Mouse (Mus musculus) urinary bladder, adult 18-20 months (tissue): ENCODE results near the gene Fndc8.
A peak's percentile ranks its signal among the peaks of the same experiment; 100 is the strongest.

Experiments used
- DNase-seq, 2 experiments: peaks; one replicate each; pipeline ENCODE4 v3.0.0; 2022; ENCODE audit warnings: low spot score in 2 of 2, mixed read lengths in 2 of 2

The Fndc8 gene

DNA sequence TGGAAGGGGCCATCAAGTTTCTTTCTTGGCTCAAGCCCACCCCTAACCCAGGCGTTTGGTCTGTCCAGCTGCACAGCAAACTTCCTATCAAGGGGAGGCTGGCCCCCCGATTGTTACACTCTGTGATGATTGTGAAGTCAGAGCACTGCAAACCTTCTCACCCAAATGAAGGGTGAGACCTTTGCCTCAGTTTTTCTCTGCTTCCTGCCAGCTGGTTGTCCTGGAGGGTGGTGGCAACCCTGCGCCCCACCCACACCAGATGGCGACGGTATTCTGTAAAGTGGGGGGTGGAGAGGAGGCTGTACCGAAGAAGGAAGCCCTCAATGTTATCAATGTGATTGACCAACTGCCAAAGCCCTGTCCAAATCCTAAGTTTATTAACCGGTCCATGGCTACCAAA, at the start of gene Fndc8:
Gene Fndc8 (plus strand): TSS at position 189 of the 400 bp plus-strand sequence.
- no peak for DNase-seq

DNA sequence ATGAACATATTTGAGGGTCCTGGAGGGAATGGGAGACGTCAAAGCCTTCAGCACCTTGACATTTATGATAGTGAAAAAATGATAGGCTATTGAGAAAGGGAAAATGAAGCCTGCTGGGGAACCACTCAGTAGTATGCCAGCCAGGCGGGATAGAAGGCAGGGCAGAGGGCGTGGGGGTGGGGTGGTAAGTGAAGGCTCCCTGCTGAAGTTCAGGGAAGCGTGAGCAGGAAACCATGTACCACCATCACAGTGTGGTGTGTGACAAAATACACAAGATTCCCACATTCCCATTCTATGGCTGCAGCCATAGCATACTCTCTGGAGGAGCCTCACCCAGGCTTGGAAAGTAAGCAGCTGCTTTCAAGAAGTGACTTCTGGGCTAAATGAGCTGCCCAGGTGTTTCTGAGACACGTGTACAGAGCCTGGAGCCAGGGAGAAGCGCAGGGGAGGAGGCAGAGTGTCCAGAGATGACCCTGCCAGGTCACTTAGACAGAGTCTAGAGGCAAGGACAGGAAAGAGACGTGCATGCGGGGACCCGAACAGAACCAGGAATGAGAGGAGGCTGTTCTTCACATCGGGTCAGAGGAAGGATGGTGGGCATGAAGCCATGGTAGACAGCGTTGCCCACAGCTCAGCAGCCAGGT, 47.0 kb upstream of the Fndc8 start:
- DNase-seq: no peak

DNA sequence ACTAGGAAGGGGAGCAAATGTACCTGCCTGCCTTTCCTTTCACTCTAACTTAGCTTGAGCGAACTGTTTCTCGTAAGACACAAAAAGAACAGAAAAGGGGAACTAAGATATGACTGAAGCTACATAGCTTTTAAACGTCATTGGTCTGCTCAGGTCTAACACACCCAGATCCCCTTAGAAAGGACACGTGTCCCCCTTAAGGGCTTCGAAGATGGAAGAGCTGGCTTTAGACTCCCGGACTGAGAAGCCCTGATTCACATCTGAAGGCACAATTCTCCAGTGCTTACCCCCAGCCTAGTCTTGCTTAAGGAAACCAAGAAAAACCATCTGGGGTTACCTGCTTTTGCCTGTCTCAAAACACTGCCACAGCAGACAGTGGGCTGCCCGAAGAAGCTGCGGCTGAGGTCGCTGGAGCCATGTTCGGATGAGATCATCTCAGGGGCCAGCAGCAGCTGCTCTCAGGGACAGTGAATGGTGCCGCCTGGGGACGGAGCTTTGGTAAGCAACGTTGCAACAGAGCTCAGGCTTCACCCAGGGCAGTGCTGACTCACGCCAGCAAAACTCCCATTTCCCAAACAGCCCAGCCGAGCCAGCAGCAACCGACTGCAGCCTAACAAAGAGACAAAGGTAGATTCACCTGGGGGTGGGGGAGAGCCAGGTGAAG, 46.4 kb upstream of the Fndc8 start:
- DNase-seq: peak; percentile 48 to 74

DNA sequence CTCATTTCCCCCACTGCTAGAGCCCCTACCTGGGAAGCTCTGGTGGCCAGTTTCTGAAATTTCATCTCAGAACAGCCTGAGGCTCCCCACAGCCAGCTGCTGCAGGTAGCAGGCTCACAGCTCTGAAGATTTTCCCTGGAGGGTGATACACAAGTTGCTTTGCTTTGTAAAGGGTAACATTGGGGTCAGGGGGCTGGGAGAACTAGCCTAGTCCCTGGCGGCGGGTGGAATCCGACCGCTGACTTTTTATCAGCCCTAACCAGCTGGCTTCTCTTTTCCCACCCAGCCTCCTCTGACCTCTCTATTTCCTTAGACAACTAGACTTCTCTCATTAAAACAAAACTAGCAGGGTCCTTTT, 45.9 kb upstream of the Fndc8 start:
- DNase-seq: no peak

DNA sequence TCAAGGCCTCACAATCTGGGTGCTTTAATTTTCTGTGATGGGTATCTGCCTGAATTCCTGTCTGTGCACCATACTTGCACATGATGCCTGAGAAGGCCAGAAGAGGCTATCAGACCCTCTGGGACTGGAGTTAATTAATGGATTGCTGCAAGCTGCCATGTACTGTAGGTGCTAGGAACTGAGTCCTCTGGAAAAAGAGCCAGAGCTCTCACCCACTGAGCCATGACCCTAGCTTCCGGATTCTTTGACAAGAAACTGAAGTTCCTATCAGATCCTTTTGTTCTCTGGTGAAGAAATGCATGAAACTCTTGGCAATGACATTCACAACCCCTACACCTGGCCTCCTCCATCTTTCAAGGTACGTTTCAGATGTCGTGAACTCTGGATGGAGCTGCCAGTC, 45.0 kb upstream of the Fndc8 start:
- DNase-seq: no peak

DNA sequence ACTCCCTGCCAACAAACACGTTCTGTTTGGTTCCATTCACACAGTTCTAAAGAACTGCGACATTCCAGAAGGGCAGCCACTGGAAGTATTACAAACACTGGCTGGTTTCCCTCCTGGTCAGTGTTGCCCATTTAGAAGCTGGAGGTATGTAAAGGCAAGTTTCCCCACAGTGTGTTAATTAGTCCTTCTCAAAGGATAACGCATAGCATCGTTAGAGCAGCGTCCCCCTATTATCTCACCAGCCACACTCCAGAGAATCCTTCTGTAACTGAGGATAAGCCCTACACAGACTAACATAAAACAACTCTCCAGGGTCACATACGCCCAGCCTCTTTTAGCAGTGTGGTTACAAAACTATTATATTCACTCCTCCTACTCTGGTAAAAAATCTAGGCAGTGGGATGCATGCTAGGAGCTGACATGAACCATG, 44.3 kb upstream of the Fndc8 start:
- DNase-seq: no peak

DNA sequence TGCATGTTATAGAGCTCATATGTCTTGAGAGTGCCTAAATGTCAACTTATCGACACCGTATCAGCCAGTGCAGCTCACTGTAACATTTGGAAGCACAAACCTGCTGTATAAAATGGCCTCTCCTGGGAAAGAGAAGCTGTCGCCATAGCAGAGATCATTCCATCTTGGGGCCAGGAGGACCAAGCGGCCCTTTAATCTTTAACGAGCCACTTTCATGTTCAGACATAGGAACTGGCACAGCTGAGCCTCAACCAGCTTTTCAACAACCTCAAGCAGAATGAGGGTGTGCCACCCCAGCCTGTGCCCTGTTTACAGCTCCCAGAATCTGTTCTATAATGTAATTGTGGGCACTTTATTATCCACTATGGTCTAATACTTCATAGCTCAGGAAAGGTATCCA, 41.7 kb upstream of the Fndc8 start:
- no peak for DNase-seq

DNA sequence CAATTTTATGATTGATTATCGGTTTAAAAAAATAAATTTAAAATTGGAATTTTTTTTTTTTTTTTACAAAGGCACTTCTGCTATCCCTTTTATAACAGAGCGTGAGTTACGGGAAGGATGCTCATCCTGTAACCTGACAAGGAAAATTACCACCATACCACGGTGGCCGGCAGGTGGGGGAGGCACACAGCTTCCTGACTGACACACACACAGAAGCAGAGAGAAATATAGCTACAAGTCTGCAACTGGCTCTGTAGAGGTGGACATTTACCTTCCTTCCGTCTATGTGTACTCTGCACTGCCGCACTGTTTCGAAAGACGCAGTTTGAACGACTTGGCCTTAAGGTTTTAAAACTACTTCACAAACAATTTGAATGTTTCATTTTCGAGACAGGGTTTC, 39.8 kb upstream of the Fndc8 start:
- DNase-seq: no peak

DNA sequence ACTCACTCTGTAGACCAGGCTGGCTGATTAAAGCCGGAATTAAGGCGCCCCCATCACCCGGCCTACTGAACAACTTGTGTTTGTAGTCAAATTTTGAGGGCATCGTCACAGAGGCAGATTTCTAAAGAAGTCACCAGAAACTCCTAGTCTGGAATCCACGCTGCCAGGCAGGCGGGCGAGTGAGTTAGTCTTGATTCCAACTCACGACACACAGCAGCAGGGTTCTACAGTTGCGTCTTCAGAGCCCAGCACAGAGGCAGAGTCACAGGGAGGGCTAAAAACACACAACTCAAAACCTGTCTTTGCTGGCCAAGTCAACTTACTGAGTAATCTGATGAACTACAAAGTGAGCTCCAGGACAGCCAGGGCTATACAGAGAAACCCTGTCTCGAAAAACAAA, 39.4 kb upstream of the Fndc8 start:
- DNase-seq: no peak

DNA sequence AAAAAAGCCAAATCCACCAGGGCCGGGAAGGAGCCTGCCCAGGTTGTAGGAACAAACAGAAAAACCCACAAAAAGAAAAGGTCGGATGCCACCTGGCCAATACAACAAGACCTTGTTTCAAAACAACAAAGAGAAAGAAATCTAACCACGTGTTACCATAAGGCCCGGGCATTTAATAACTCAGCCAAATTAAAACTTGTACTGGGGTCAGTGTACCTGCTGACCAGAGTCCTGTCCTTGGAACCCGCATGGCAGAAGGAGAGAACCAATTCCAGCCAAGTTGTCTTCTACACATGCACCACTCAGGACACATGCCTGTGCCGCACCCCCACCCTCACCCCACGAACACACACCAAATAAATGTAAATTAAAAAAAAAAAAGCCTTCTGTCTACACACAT, 39.0 kb upstream of the Fndc8 start:
- DNase-seq: no peak

DNA sequence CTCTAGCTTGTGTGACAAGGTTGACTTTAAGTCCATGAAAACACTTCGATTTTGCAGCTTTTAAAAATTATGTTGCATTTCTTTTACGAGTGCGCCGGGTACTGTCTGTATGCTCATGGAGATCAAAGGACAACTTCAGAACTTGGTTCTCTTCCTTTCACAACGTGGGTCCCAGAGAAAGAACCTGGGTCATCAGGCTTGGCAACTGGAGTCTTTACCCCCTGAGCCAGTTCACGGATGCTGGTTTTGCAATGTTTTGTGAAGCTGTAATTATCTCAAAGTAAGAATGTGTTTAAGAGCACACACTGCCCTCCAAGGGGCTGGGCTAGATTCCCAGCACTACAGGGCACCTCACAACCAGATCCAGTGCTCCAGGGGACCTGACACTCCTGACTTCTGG, 37.8 kb upstream of the Fndc8 start:
- DNase-seq: no peak

DNA sequence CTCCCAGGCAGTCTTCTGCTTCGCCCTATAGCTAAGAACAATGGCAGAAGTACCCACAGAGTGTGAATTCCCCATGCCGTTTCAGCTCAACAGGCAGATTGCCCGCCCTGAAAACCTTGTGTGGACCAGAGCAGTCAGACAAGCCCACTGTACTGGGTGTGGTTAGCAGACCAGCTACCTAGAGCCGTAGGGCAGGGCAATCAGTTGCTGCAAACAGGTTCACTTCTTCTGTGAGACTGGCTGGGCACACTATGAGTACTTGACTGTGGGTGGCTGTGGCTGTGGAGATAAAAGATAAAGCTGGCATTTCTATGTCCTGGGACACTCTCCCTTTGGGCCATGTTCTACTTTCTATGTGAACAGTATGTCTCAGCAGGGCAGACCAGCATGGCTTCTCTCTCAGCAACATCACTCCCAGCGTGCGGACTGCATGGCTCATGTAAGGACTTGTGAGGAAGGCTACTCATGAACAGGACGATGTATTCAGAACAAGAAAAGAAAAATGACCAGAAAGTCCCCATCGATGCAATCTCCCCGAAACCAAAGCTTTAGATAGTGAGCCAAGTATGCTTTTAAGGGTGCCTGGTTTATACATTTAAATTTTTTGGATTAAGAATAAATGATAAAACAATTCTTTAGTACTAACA, 36.5 kb upstream of the Fndc8 start:
- DNase-seq: no peak

DNA sequence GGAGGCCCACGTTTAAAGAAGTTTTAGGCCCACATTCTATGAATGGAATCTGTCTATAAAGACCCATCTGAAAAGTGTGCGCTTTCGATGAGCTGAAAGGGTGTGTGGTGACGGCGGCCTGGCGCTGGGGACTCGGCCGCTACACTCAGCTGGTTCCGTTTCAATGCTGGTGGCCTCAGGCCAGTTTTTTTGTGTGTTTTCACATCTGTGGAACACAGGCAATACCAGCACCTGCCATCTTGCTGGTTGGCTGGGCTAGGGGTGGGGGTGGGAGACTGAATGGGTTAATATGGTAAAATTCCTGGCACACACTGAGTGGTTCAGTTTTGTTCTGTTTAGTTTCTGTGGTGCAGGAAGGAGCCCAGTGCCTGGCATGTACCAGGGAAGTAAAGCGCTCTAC, 35.9 kb upstream of the Fndc8 start:
- DNase-seq: no peak

DNA sequence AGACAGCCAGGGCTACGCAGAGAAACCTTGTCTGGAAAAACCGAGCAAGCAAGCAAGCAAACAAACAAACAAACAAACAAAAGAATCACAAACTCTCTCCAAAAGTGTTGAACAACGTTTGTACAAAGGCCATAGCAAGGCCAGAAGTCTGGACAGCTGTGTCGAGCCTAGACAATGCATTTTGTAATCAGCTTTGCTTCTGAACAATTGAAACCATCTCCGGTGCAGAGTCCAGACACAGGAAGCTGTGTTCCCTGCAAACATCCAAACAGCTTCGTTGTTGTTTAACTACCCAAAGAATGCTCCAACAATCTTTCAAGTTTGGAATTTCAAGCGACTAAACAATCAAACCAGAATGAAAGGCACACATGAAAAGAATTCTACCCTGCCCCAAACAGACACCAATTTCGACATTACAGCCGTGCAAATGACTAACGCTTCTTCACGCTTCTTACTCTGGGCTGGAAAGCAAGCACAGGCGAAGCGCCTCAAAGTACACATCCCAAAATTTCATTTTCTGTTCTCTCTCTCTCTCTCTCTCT, 34.5 kb upstream of the Fndc8 start:
- no peak for DNase-seq

DNA sequence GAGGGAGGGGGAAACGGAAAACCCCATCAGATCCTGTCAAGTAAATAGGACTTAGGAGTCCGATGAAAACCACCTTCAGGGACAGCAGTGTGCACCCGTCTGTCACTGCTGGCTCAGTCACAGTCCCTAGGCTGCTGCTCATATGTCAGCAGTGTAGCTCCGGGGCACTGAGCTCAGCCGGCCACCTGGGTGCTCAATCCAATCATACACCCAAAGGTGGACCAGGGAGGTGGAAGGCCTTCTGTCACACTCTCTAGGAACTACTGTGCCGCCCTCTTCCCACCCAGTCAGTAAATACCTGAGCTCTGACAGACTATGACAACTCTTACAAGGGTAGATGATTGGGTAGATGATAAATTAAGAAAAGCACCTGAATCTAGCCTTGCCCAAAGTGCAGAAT, 31.2 kb upstream of the Fndc8 start:
- DNase-seq: no peak

DNA sequence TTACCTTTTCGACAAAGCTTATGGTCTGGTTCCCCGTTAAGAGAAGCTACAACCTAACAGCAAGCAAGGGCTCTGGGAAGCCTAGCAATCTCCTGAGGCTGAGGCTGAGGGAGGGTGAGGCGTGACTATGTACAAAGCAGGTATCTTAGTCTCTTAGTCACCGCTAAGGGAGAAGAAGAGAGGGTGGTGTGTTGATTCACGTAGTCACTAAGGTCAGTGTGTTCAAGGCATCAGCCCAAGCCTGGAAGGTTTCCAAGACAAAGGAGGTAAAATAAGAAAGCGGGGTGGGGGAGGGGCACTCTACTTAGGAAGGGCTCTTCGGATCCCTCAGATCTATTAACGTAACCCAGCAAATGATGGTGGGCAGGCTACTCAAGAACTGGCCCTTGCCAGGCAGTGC, 30.4 kb upstream of the Fndc8 start:
- no peak for DNase-seq

DNA sequence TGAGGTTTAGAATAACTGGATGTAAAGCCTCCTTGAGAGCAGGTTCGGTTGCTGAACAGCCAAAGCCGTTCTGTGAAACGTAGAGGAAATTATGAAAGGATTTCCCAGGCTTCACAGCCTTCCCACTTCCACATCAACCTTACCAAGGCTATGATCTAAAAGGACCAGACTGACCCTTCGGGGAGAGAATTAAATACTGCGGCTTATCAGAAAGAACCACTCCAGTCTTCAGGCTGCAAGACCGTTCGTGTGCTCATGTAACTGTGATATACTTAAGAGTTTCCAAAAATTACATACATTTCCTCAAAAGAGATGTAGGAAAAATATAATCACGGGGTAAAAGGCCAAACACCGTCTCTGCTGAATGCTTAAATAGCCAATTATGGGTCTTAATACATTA, 29.3 kb upstream of the Fndc8 start:
- DNase-seq: no peak

DNA sequence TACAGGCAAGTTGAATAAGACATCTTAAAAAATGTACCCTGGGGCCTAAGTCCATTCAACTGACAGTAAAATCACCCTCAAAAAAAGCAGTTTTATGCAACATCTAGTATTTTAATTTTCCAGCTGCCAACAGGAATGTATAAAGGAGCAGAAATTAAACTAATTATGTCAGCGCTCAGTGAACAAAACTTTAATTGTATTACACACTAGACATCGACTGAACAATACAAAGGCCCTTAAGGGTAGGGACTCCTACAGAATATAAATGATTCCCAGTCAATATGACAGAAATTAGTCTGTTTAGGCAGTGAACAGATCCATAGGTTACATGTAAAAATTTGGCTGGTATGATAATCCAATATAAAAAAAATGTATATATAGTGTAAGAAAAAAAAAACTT, 28.9 kb upstream of the Fndc8 start:
- DNase-seq: no peak

DNA sequence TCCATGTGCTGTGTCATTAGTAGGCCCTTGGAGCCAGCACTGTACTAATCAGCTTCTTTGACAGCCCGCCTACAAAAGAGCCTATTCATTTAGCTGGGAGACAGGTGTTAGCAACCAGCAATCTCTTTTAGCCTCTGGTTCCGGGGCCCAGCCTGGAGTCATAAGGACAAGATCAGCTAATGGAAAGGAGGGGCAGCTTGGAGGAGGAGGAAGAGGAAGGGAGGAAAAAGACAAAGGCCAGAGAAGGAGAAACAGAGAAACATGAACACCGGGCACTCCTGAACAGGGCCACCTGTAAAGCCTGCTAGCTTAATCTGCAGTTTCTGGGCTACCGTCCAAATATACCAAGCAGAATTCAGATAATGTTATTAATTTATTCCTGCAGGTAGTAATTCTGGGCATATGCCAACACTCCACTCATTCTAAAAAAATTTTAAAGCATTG, 28.4 kb upstream of the Fndc8 start:
- no peak for DNase-seq

DNA sequence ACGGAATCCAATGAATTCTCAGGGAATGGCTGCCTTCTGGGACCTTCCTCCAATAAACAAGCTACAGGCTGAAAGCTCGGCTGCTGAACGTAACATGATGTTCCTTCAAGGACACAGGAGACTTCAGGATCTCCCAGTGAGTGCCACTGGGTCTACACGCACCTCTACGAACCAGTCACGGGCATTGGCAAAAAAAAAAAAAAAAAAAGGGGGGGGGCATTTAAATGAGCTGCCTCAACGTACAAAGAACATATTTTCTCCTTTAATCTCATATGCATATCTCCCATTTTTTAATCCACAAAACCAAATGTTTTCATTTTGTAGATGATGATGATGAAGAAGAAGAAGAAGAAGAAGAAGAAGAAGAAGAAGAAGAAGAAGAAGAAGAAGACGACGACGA, 26.0 kb upstream of the Fndc8 start:
- DNase-seq: no peak

DNA sequence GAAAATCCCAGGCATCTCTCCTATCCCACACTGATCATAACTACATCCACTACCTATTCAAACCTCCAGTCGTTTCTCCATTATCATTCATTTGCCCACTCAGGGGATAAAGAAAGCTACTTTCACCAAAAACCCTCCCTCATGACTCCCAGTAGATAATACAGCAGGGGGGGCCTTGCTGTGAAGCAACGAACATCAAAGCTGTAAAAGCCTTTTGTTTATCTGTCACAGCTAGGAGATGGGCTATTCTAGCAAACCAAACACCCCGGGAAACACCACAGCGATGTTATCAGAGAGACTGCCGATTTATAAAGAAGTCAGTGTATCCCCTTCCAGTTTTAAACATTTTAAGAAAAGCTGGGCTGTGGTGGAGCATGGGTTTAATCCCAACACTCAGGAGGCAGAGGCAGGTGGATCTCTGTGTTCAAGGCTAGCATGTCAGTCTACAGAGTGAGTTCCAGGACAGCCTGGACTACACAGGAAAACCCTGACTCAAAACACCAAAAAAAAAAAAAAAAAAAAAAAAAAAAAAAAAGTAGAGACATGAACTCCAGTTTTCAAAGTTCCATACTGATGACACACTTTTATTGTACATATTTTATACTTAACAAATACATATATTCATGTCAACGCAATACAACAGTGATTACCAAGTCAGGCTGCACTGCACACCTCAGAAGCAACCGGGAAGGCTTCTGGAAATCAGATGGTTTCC, 24.9 kb upstream of the Fndc8 start:
- DNase-seq: no peak

DNA sequence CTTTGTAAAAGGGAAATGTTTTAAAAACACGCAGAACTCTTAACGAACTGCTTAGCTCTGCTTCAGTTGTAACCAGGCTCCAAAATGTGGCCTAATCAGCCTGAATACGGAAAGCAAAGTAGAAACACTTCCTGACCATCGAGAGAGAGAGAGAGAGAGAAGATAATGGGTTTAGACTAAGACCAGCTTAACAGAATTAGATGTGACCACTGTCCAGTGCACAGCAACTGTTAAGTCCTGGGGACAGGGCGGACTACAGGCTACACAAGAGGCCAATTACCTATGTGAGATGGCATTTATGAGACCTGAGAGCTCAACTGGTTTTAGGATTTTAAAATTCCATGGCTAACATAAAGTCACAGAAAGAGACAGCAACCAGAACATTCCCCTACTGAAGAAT, 24.0 kb upstream of the Fndc8 start:
- no peak for DNase-seq
